Comparison of ENCODE assay signal across 8 mouse cellular contexts in genomic region chr17:35469842-35470751, GRCm38 (mm10). TPM values are rescaled to one million over a fixed set of nuclear protein-coding genes. Genes with fewer than 3 reads are reported as not detected.
DNase-seq lines count a peak whose midpoint lies in the region; ATAC-seq lines count a peak whose summit lies in the region.

H2-Q10 (plus strand) TSS chr17:35470089.

- no peaks in the 10 kb centered on the region for H3K36me3 ChIP-seq in heart, embryonic 16.5 days (ENCODE audit: control insufficient read depth, insufficient read depth)

- peak within 1 kb of the TSS; percentile 57 for H3K4me3 ChIP-seq in heart, embryonic 16.5 days (ENCODE audit: low read length)

- H3K4me2 ChIP-seq in heart, embryonic 16.5 days (ENCODE audit: low read depth, low read length), result peak within 1 kb of the TSS; percentile 91

- peaks cover 29% of the 10 kb centered on the region for H3K27me3 ChIP-seq in heart, embryonic 16.5 days (ENCODE audit: control insufficient read depth, insufficient read depth, low read length)

- 2% methylated on average over 79 of the region's 80 CpGs for WGBS in heart, embryonic 16.5 days

- peak within 1 kb of the TSS; percentile 29 for H3K9ac ChIP-seq in heart, embryonic 16.5 days (ENCODE audit: low read length)

- H3K9me3 ChIP-seq in heart, embryonic 16.5 days (replicated peaks; ENCODE audit: control insufficient read depth, low read length), result no peaks in the 10 kb centered on the region

- no peak for ATAC-seq in heart, embryonic 16.5 days (replicated peaks; ENCODE audit: extremely low read depth, insufficient read depth, low FRiP score)

- H3K27ac ChIP-seq in heart, embryonic 16.5 days (ENCODE audit: low read length), result no peak within 1 kb of the TSS

- peak; percentile 24 for DNase-seq in adrenal gland, adult 2 months
- DNase-seq in adrenal gland, adult 8-10 months, result no peak
- DNase-seq in R1 (ENCODE audit: low read depth, low spot score), result peak; percentile 46
- DNase-seq in kidney, postnatal 4 days, result peak; percentile 20 to 30
- peak; percentile 48 for DNase-seq in neural tube, embryonic 10.5 days (ENCODE audit: extremely low spot score, low spot score)
- DNase-seq in cerebellum, postnatal 25 days, result no peak
- no peak for DNase-seq in B cell, adult 2 months

- peaks cover 8% of the 10 kb centered on the region; the same call in 1 of the 2 replicates for H3K4me1 ChIP-seq in heart, embryonic 16.5 days (ENCODE audit: control insufficient read depth, insufficient read depth, low read length)

RNA-seq across cellular contexts. Expression of gene H2-Q10, which starts in this region (rescaled TPM):
- 10 to 100 TPM in 1 of 2 experiments, 1 to 10 TPM in 1; 3.0 to 11.9 TPM for total RNA-seq in adrenal gland, adult 2 months (2021)
- 37.5 and 46.4 TPM in 2 replicates for polyA plus RNA-seq in adrenal gland, adult 2 months (2012; rRNA removed)
- total RNA-seq in adrenal gland, adult 8-10 months (2022), result 1 to 10 TPM; 1.9 to 7.9 (median 3.7) TPM
- polyA plus RNA-seq in heart, embryonic 16.5 days (2015; fragmentation: Nextera tagmentation; extraction: Ambion mirVana), result 0.55 and 0.58 TPM in 2 replicates

Comparison
In these comparisons a context has a peak if more than half of its experiments do, and no peak if none do; other contexts are left out.
1. RNA of gene H2-Q10 (polyA plus RNA-seq): 37.5 to 46.4 TPM in adrenal gland, adult 2 months; 0.55 to 0.58 TPM in heart, embryonic 16.5 days; every median in the first group is over 10 times any median in the second.
2. DNase-seq: peak in adrenal gland, adult 2 months (single experiment), R1 (single experiment), kidney, postnatal 4 days (2 of 2) and neural tube, embryonic 10.5 days (single experiment); none in adrenal gland, adult 8-10 months (single experiment), cerebellum, postnatal 25 days (0 of 2) and B cell, adult 2 months (0 of 2).